Mouse (Mus musculus): ENCODE measurements at regions not wholly inside any gene's neighbourhood (a gene's known extent, or its start where the extent isn't known, plus 50 kb on each side); places are given as distances from the start of the nearest gene placed in this dataset.
"Not testable (repeated sequence)": the region's sequence is repeated elsewhere in the genome, so short reads cannot be mapped to it uniquely, and the experiment has no call there.

- 0 out of 2 replicates have a peak, but pooled peaks have one; percentile 17 for ATAC-seq (ENCODE audit: low FRiP score)
- H3K27me3 ChIP-seq (ENCODE audit: control insufficient read depth, insufficient read depth, low read length) = no peaks in the 10 kb centered on the region
- DNase-seq (ENCODE audit: low spot score) = no peak
- H3K9ac ChIP-seq = no peak overlapping the region
- H3K4me1 ChIP-seq (replicated peaks; ENCODE audit: control insufficient read depth, insufficient read depth, low read length) = no peaks in the 10 kb centered on the region; the same call in 1 of the 2 replicates
- H3K4me3 ChIP-seq (replicated peaks; ENCODE audit: low read length) = no peak overlapping the region
- H3K9me3 ChIP-seq (ENCODE audit: control insufficient read depth, low read length) = no peaks in the 10 kb centered on the region
- 69% methylated on average over 2 of the region's 2 CpGs for WGBS
- H3K4me2 ChIP-seq (replicated peaks) = no peak overlapping the region
- no peaks in the 10 kb centered on the region for H3K36me3 ChIP-seq (replicated peaks; ENCODE audit: control insufficient read depth, insufficient read depth)
- H3K27ac ChIP-seq = no peak overlapping the region
These were observed 239.6 kb upstream of the 1700008P02Rik start for GRCm38 (mm10) chr3:6859866-6860180.

- H3K4me1 ChIP-seq (replicated peaks; ENCODE audit: control insufficient read depth, insufficient read depth, low read length) = no peaks in the 10 kb centered on the region; the same call in 1 of the 2 replicates
- WGBS = 16% methylated on average over 4 of the region's 4 CpGs
- no peak overlapping the region for H3K4me2 ChIP-seq (replicated peaks)
- no peaks in the 10 kb centered on the region for H3K36me3 ChIP-seq (replicated peaks; ENCODE audit: control insufficient read depth, insufficient read depth)
- ATAC-seq (ENCODE audit: low FRiP score) = peak; percentile 84
- DNase-seq (ENCODE audit: low spot score) = no peak
- H3K9me3 ChIP-seq (ENCODE audit: control insufficient read depth, low read length) = no peaks in the 10 kb centered on the region
- no peak overlapping the region for H3K9ac ChIP-seq
- H3K4me3 ChIP-seq (replicated peaks; ENCODE audit: low read length) = no peak overlapping the region
- no peaks in the 10 kb centered on the region for H3K27me3 ChIP-seq (ENCODE audit: control insufficient read depth, insufficient read depth, low read length)
- H3K27ac ChIP-seq = peak overlapping the region; percentile 32; the same call in 1 of the 2 replicates
These were observed 239.0 kb upstream of the 1700008P02Rik start for GRCm38 (mm10) chr3:6858982-6859865.

- DNase-seq (ENCODE audit: low spot score) (no peak), ATAC-seq (ENCODE audit: low FRiP score) (no peak)
- Histone ChIP-seq H3K9me3 (ENCODE audit: control insufficient read depth, low read length) (no peaks in the 10 kb centered on the region), H3K9ac (no peak overlapping the region), H3K27ac (no peak overlapping the region), H3K4me3 (replicated peaks; ENCODE audit: low read length) (no peak overlapping the region), H3K36me3 (replicated peaks; ENCODE audit: control insufficient read depth, insufficient read depth) (no peaks in the 10 kb centered on the region), H3K4me2 (replicated peaks) (no peak overlapping the region), H3K4me1 (replicated peaks; ENCODE audit: control insufficient read depth, insufficient read depth, low read length) (no peaks in the 10 kb centered on the region), H3K27me3 (ENCODE audit: control insufficient read depth, insufficient read depth, low read length) (no peaks in the 10 kb centered on the region)
- 79% methylated on average over 7 of the region's 7 CpGs for WGBS
These were observed 199.1 kb upstream of the 1700008P02Rik start for GRCm38 (mm10) chr3:6819332-6819731.

- no peak overlapping the region for H3K4me2 ChIP-seq (replicated peaks)
- no peak for DNase-seq (ENCODE audit: low spot score)
- no peak overlapping the region for H3K9ac ChIP-seq
- no peak overlapping the region for H3K4me3 ChIP-seq (replicated peaks; ENCODE audit: low read length)
- peaks cover 6% of the 10 kb centered on the region; the same call in 1 of the 2 replicates for H3K4me1 ChIP-seq (replicated peaks; ENCODE audit: control insufficient read depth, insufficient read depth, low read length)
- ATAC-seq (ENCODE audit: low FRiP score) = no peak
- H3K9me3 ChIP-seq (ENCODE audit: control insufficient read depth, low read length) = no peaks in the 10 kb centered on the region
- WGBS = 39% methylated on average over 2 of the region's 2 CpGs
- H3K36me3 ChIP-seq (replicated peaks; ENCODE audit: control insufficient read depth, insufficient read depth) = no peaks in the 10 kb centered on the region
- H3K27me3 ChIP-seq (ENCODE audit: control insufficient read depth, insufficient read depth, low read length) = no peaks in the 10 kb centered on the region
- no peak overlapping the region for H3K27ac ChIP-seq
These were observed 192.1 kb upstream of the 1700008P02Rik start for GRCm38 (mm10) chr3:6812346-6812745.

- Histone ChIP-seq H3K27me3 (ENCODE audit: control insufficient read depth, insufficient read depth, low read length) (no peaks in the 10 kb centered on the region), H3K27ac (no peak overlapping the region), H3K36me3 (replicated peaks; ENCODE audit: control insufficient read depth, insufficient read depth) (no peaks in the 10 kb centered on the region), H3K4me2 (replicated peaks) (no peak overlapping the region), H3K9me3 (ENCODE audit: control insufficient read depth, low read length) (no peaks in the 10 kb centered on the region), H3K4me1 (replicated peaks; ENCODE audit: control insufficient read depth, insufficient read depth, low read length) (peaks cover 9% of the 10 kb centered on the region; the same call in 1 of the 2 replicates), H3K4me3 (replicated peaks; ENCODE audit: low read length) (no peak overlapping the region), H3K9ac (no peak overlapping the region)
- ATAC-seq (ENCODE audit: low FRiP score) = peak; percentile 55; the same call in 1 of the 2 replicates
- 38% methylated on average over 2 of the region's 2 CpGs for WGBS
- peak; percentile 62 for DNase-seq (ENCODE audit: low spot score)
These were observed 189.2 kb upstream of the 1700008P02Rik start for GRCm38 (mm10) chr3:6809381-6809950.

GRCm38 (mm10) chr3:6800092-6800716 lies 180.0 kb upstream of the 1700008P02Rik start:
- H3K4me3 ChIP-seq (replicated peaks; ENCODE audit: low read length); H3K4me1 ChIP-seq (replicated peaks; ENCODE audit: control insufficient read depth, insufficient read depth, low read length); H3K4me2 ChIP-seq (replicated peaks); H3K9ac ChIP-seq; H3K27ac ChIP-seq; H3K27me3 ChIP-seq (ENCODE audit: control insufficient read depth, insufficient read depth, low read length); ATAC-seq (ENCODE audit: low FRiP score); H3K9me3 ChIP-seq (ENCODE audit: control insufficient read depth, low read length); H3K36me3 ChIP-seq (replicated peaks; ENCODE audit: control insufficient read depth, insufficient read depth); DNase-seq (ENCODE audit: low spot score): not testable (repeated sequence)
- 93% methylated on average over 33 of the region's 37 CpGs for WGBS

GRCm38 (mm10) chr3:6768506-6768905 lies 148.3 kb upstream of the 1700008P02Rik start:
- H3K9ac ChIP-seq = no peak overlapping the region
- no peaks in the 10 kb centered on the region for H3K36me3 ChIP-seq (replicated peaks; ENCODE audit: control insufficient read depth, insufficient read depth)
- H3K4me2 ChIP-seq (replicated peaks) = no peak overlapping the region
- DNase-seq (ENCODE audit: low spot score) (no peak), ATAC-seq (ENCODE audit: low FRiP score) (no peak)
- no peaks in the 10 kb centered on the region for H3K9me3 ChIP-seq (ENCODE audit: control insufficient read depth, low read length)
- H3K4me1 ChIP-seq (replicated peaks; ENCODE audit: control insufficient read depth, insufficient read depth, low read length) = no peaks in the 10 kb centered on the region
- H3K4me3 ChIP-seq (replicated peaks; ENCODE audit: low read length) = no peak overlapping the region
- no peak overlapping the region for H3K27ac ChIP-seq
- H3K27me3 ChIP-seq (ENCODE audit: control insufficient read depth, insufficient read depth, low read length) = no peaks in the 10 kb centered on the region
- 73% methylated on average over 2 of the region's 2 CpGs for WGBS

GRCm38 (mm10) chr3:6768085-6768484 lies 147.8 kb upstream of the 1700008P02Rik start:
- not testable (repeated sequence) for ATAC-seq (ENCODE audit: low FRiP score); H3K27me3 ChIP-seq (ENCODE audit: control insufficient read depth, insufficient read depth, low read length); H3K4me2 ChIP-seq (replicated peaks); H3K4me1 ChIP-seq (replicated peaks; ENCODE audit: control insufficient read depth, insufficient read depth, low read length); H3K27ac ChIP-seq; H3K36me3 ChIP-seq (replicated peaks; ENCODE audit: control insufficient read depth, insufficient read depth); H3K9ac ChIP-seq; H3K9me3 ChIP-seq (ENCODE audit: control insufficient read depth, low read length); H3K4me3 ChIP-seq (replicated peaks; ENCODE audit: low read length); DNase-seq (ENCODE audit: low spot score)

- Histone ChIP-seq H3K4me2 (replicated peaks) (no peak overlapping the region), H3K9ac (no peak overlapping the region), H3K27ac (no peak overlapping the region), H3K27me3 (ENCODE audit: control insufficient read depth, insufficient read depth, low read length) (no peaks in the 10 kb centered on the region), H3K4me3 (replicated peaks; ENCODE audit: low read length) (no peak overlapping the region), H3K36me3 (replicated peaks; ENCODE audit: control insufficient read depth, insufficient read depth) (no peaks in the 10 kb centered on the region), H3K4me1 (replicated peaks; ENCODE audit: control insufficient read depth, insufficient read depth, low read length) (no peaks in the 10 kb centered on the region), H3K9me3 (ENCODE audit: control insufficient read depth, low read length) (no peaks in the 10 kb centered on the region)
- DNase-seq (ENCODE audit: low spot score) (no peak), ATAC-seq (ENCODE audit: low FRiP score) (no peak)
- 70% methylated on average over 1 of the region's 1 CpGs for WGBS
These were observed 138.9 kb upstream of the 1700008P02Rik start for GRCm38 (mm10) chr3:6759172-6759571.
